Comparison of ENCODE assay signal across 9 mouse cellular contexts in the genomic region with DNA sequence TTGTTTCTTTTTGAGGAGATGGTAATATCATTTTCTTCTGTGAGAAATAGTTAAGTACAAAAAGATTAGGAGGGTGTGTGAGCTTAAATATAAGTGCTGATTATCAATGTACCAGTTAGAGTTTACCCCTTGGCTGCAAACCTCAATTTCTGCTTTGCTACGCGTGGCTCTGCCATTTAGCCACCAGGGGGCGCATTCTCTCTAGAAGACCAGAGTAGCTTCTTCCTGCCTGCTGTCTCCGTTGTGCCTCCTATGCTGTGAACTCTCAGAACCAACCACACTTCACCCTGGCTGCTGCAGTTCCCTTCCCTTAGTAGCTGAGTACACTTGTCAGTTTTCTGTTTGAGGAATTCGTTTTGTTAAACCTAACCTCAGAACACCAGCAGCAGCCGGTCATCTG. TPM values are rescaled to one million over a fixed set of nuclear protein-coding genes. Genes with fewer than 3 reads are reported as not detected.
DNase-seq lines count a peak whose midpoint lies in the region; ATAC-seq and TF ChIP-seq lines count a peak whose summit lies in the region.
"Had no signal": no experiment of that assay in that cellular context is flagged by ENCODE, and none has a peak within 500 bp of the region (broad histone marks: within the 10 kb centered on the region; RNA-seq: fewer than 3 reads in every experiment).

No protein-coding gene starts in this region.

- no peak overlapping the region for H3K9ac ChIP-seq in forebrain, embryonic 14.5 days (ENCODE audit: low read length)
- no peak overlapping the region for H3K9ac ChIP-seq in forebrain, embryonic 12.5 days
- H3K9ac ChIP-seq: liver, embryonic 15.5 days had no signal

- no peak overlapping the region for H3K4me3 ChIP-seq in forebrain, embryonic 14.5 days (ENCODE audit: low read depth, low read length)
- no peak overlapping the region for H3K4me3 ChIP-seq in forebrain, embryonic 12.5 days (replicated peaks)
- H3K4me3 ChIP-seq in E14TG2a.4 (replicated peaks; ENCODE audit: low read length) = no peak overlapping the region
- no peak overlapping the region for H3K4me3 ChIP-seq in small intestine, adult 2 months (ENCODE audit: low read depth, low read length)
- H3K4me3 ChIP-seq: liver, embryonic 15.5 days had no signal

- peak; percentile 85 for DNase-seq in forebrain, embryonic 14.5 days (ENCODE audit: low spot score)
- DNase-seq in c-Kit-positive CD71-positive TER-119-negative erythroid progenitor cells, embryonic 14.5 days (ENCODE audit: low read depth) = peak; percentile 54
- DNase-seq in gastrocnemius, adult 8-10 months (ENCODE audit: low spot score in 2 of 2) = peak; percentile 35 to 36
- DNase-seq in kidney, postnatal 14 days = peak; percentile 67
- peak; percentile 81 for DNase-seq in lung, postnatal 10 days

- 16% methylated on average over 6 of the region's 6 CpGs for WGBS in forebrain, embryonic 14.5 days
- WGBS in forebrain, embryonic 12.5 days = 15% methylated on average over 6 of the region's 6 CpGs
- 18% methylated on average over 6 of the region's 6 CpGs for WGBS in small intestine, adult 2 months

- no peak for ATAC-seq in forebrain, embryonic 14.5 days
- ATAC-seq in forebrain, embryonic 12.5 days (ENCODE audit: low FRiP score) = no peak

- 0 out of 2 replicates have a peak, but pooled peaks cover 7% of the 10 kb centered on the region for H3K4me1 ChIP-seq in forebrain, embryonic 14.5 days (ENCODE audit: control insufficient read depth, insufficient read depth, low read length)
- peaks cover 14% of the 10 kb centered on the region for H3K4me1 ChIP-seq in forebrain, embryonic 12.5 days
- peaks cover 21% of the 10 kb centered on the region for H3K4me1 ChIP-seq in E14TG2a.4 (replicated peaks; ENCODE audit: low read depth, low read length)
- no peaks in the 10 kb centered on the region; the same call in 1 of the 2 replicates for H3K4me1 ChIP-seq in small intestine, adult 2 months (ENCODE audit: control insufficient read depth, insufficient read depth, insufficient read length, low read length)

- H3K36me3 ChIP-seq in forebrain, embryonic 14.5 days (ENCODE audit: control insufficient read depth, insufficient read depth, low read length) = peaks cover 5% of the 10 kb centered on the region; the same call in 1 of the 2 replicates
- no peaks in the 10 kb centered on the region for H3K36me3 ChIP-seq in forebrain, embryonic 12.5 days (replicated peaks)
- no peaks in the 10 kb centered on the region for H3K36me3 ChIP-seq in E14TG2a.4 (ENCODE audit: insufficient read depth, low read length)
- H3K36me3 ChIP-seq in small intestine, adult 2 months (ENCODE audit: control insufficient read depth, insufficient read depth, low read length) = no peaks in the 10 kb centered on the region
- H3K36me3 ChIP-seq: liver, embryonic 15.5 days had no signal

- no peak for TF ChIP-seq POLR2A in small intestine, adult 2 months (IDR thresholded peaks at IDR 0.05; ENCODE audit: low read depth, low read length)

- H3K27ac ChIP-seq in forebrain, embryonic 14.5 days (ENCODE audit: low read depth, low read length) = no peak overlapping the region
- no peak overlapping the region for H3K27ac ChIP-seq in forebrain, embryonic 12.5 days
- H3K27ac ChIP-seq in small intestine, adult 2 months (ENCODE audit: insufficient read depth, low read depth, low read length) = no peak overlapping the region
- H3K27ac ChIP-seq: liver, embryonic 15.5 days had no signal

- no peaks in the 10 kb centered on the region for H3K27me3 ChIP-seq in forebrain, embryonic 14.5 days (replicated peaks; ENCODE audit: control insufficient read depth, insufficient read depth, low read length)
- H3K27me3 ChIP-seq in forebrain, embryonic 12.5 days = no peaks in the 10 kb centered on the region
- 0 out of 2 replicates have a peak, but pooled peaks cover 1% of the 10 kb centered on the region for H3K27me3 ChIP-seq in E14TG2a.4 (ENCODE audit: insufficient read depth, low read length)
- H3K27me3 ChIP-seq in small intestine, adult 2 months (ENCODE audit: control insufficient read depth, insufficient read depth, low read length) = no peaks in the 10 kb centered on the region
- H3K27me3 ChIP-seq: liver, embryonic 15.5 days had no signal

- no peaks in the 10 kb centered on the region for H3K9me3 ChIP-seq in forebrain, embryonic 14.5 days (replicated peaks; ENCODE audit: control insufficient read depth, low read length)
- H3K9me3 ChIP-seq in forebrain, embryonic 12.5 days = no peaks in the 10 kb centered on the region
- no peaks in the 10 kb centered on the region for H3K9me3 ChIP-seq in E14TG2a.4 (ENCODE audit: low read length)
- H3K9me3 ChIP-seq: liver, embryonic 15.5 days had no signal

- H3K4me2 ChIP-seq in forebrain, embryonic 14.5 days (ENCODE audit: low read length) = no peak overlapping the region
- H3K4me2 ChIP-seq in forebrain, embryonic 12.5 days = no peak overlapping the region
- H3K4me2 ChIP-seq: liver, embryonic 15.5 days had no signal

- peak; percentile 82 for TF ChIP-seq CTCF in E14TG2a.4 (conservative IDR thresholded peaks at IDR 0.05; ENCODE audit: low read length)
- peak; percentile 95; the same call in 1 of the 2 replicates for TF ChIP-seq CTCF in small intestine, adult 2 months (IDR thresholded peaks at IDR 0.05; ENCODE audit: extremely low read depth, insufficient read length, insufficient replicate concordance, low read depth, low read length)

RNA-seq across cellular contexts. Expression of gene Med31, which starts 5.9 kb away (rescaled TPM):
- polyA plus RNA-seq in forebrain, embryonic 14.5 days (2014; fragmentation: Nextera tagmentation; extraction: Ambion mirVana) = 64.7 and 69.6 TPM in 2 replicates
- 54.8 and 55.8 TPM in 2 replicates for polyA plus RNA-seq in forebrain, embryonic 12.5 days (2016; fragmentation: Nextera tagmentation; extraction: Ambion mirVana)
- total RNA-seq in gastrocnemius, adult 8-10 months (2022) = 1 to 10 TPM; 5.2 to 7.5 (median 6.5) TPM
- polyA plus RNA-seq in small intestine, adult 2 months (2012; rRNA removed) = 2.4 and 3.7 TPM in 2 replicates

RNA-seq across cellular contexts. Expression of gene Txndc17, which starts 13.9 kb away (rescaled TPM):
- polyA plus RNA-seq in forebrain, embryonic 14.5 days (2014; fragmentation: Nextera tagmentation; extraction: Ambion mirVana) = 118 and 131 TPM in 2 replicates
- 139 and 143 TPM in 2 replicates for polyA plus RNA-seq in forebrain, embryonic 12.5 days (2016; fragmentation: Nextera tagmentation; extraction: Ambion mirVana)
- 10 to 100 TPM; 25.3 to 37.6 (median 29.8) TPM for total RNA-seq in gastrocnemius, adult 8-10 months (2022)
- 40.3 and 86.5 TPM in 2 replicates for polyA plus RNA-seq in small intestine, adult 2 months (2012; rRNA removed)

RNA-seq across cellular contexts. Expression of gene 4933427D14Rik, which starts 14.0 kb away (rescaled TPM):
- polyA plus RNA-seq in forebrain, embryonic 14.5 days (2014; fragmentation: Nextera tagmentation; extraction: Ambion mirVana) = 12.8 and 19.9 TPM in 2 replicates
- 20.8 and 25.7 TPM in 2 replicates for polyA plus RNA-seq in forebrain, embryonic 12.5 days (2016; fragmentation: Nextera tagmentation; extraction: Ambion mirVana)
- 1 to 10 TPM; 1.0 to 2.6 (median 1.6) TPM for total RNA-seq in gastrocnemius, adult 8-10 months (2022)
- 1.3 and 2.5 TPM in 2 replicates for polyA plus RNA-seq in small intestine, adult 2 months (2012; rRNA removed)

RNA-seq across cellular contexts. Expression of gene Gm43951, which starts 14.6 kb away (rescaled TPM):
- 0.07 and 0.15 TPM in 2 replicates for polyA plus RNA-seq in forebrain, embryonic 14.5 days (2014; fragmentation: Nextera tagmentation; extraction: Ambion mirVana)
- polyA plus RNA-seq in forebrain, embryonic 12.5 days (2016; fragmentation: Nextera tagmentation; extraction: Ambion mirVana) = 0.73 and 0.83 TPM in 2 replicates
- under 1 TPM in 1 of 4 experiments, not detected in 3; 0.16 TPM for total RNA-seq in gastrocnemius, adult 8-10 months (2022)
- polyA plus RNA-seq in small intestine, adult 2 months (2012; rRNA removed) = 0.19 TPM in 1 of 2 replicates, not detected in the other
- polyA plus RNA-seq: liver, embryonic 15.5 days had no signal

RNA-seq across cellular contexts. Expression of gene Slc13a5, which starts 45.7 kb away (rescaled TPM):
- polyA plus RNA-seq in forebrain, embryonic 14.5 days (2014; fragmentation: Nextera tagmentation; extraction: Ambion mirVana) = 0.24 and 0.51 TPM in 2 replicates
- polyA plus RNA-seq in forebrain, embryonic 12.5 days (2016; fragmentation: Nextera tagmentation; extraction: Ambion mirVana) = not detected in 2 replicates
- total RNA-seq in gastrocnemius, adult 8-10 months (2022) = not detected
- polyA plus RNA-seq in small intestine, adult 2 months (2012; rRNA removed) = not detected in 2 replicates
- polyA plus RNA-seq: liver, embryonic 15.5 days had no signal

Comparison
In these comparisons a context has a peak if more than half of its experiments do, and no peak if none do; other contexts are left out.
1. RNA of gene Med31, which starts 5.9 kb away (polyA plus RNA-seq): 64.7 to 69.6 TPM in forebrain, embryonic 14.5 days and 54.8 to 55.8 TPM in forebrain, embryonic 12.5 days; 2.4 to 3.7 TPM in small intestine, adult 2 months; every median in the first group is over 10 times any median in the second.
2. Peak in every context shown above with its lines, with median percentiles within 50 percentile points of each other: DNase-seq.